Mouse (Mus musculus) limb, embryonic 15.5 days (tissue): ENCODE measurements around the gene Atp2b4. TPM values are rescaled to one million over a fixed set of nuclear protein-coding genes. Genes with fewer than 3 reads are reported as not detected.

ENCODE experiments used
- ATAC-seq: fragments of 200-750 bp; cut with Nextera tagmentation; 2 replicates; pipeline ENCODE4 v1.8.0; 2017; ENCODE audit warnings: low read depth, moderate TSS enrichment; ENCODE audit not compliant: insufficient number of reproducible peaks, low FRiP score, low TSS enrichment
- H3K27ac ChIP-seq: fragments of 300-500 bp; sonication (generic); 2 replicates; pipeline ENCODE4 v1.5.1; 2015; ENCODE audit warnings: moderate library complexity, mild to moderate bottlenecking, inconsistent platforms
- H3K27me3 ChIP-seq: fragments of 300-500 bp; sonication (generic); 2 replicates; pipeline ENCODE4 v1.6.1; 2015; ENCODE audit warnings: inconsistent platforms
- H3K36me3 ChIP-seq: fragments of 300-500 bp; sonication (generic); 2 replicates; pipeline ENCODE4 v1.6.1; 2015; ENCODE audit warnings: inconsistent platforms
- H3K4me1 ChIP-seq: fragments of 300-500 bp; sonication (generic); 2 replicates; pipeline ENCODE4 v1.6.1; 2015; ENCODE audit warnings: inconsistent platforms
- H3K4me2 ChIP-seq: fragments of 300-500 bp; sonication (generic); 2 replicates; pipeline ENCODE4 v1.6.1; 2015; ENCODE audit warnings: mild to moderate bottlenecking, inconsistent platforms
- H3K4me3 ChIP-seq: fragments of 300-500 bp; sonication (generic); 2 replicates; pipeline ENCODE4 v1.5.1; 2015; ENCODE audit warnings: mild to moderate bottlenecking, inconsistent platforms
- H3K9ac ChIP-seq: fragments of 300-500 bp; sonication (generic); 2 replicates; pipeline ENCODE4 v1.6.1; 2015; ENCODE audit warnings: inconsistent platforms
- H3K9me3 ChIP-seq: fragments of 300-500 bp; sonication (generic); 2 replicates; pipeline ENCODE4 v1.6.1; 2016; ENCODE audit warnings: inconsistent platforms
- WGBS: fragments of 180-500 bp; shearing (Covaris S2); methylation state at CpG from one replicate; pipeline ENCODE4 v1.1.7; 2015; 5-methylcytosine and 5-hydroxymethylcytosine counted together
- polyA plus RNA-seq: library from polyadenylated mRNA; unstranded; fragments of >200 nt; fragmentation: Nextera tagmentation; extraction: Ambion mirVana; gene quantifications from 2 replicates; pipeline ENCODE4 v1.2.1, GENCODE M21; 2015

Gene Atp2b4
- polyA plus RNA-seq, 1 experiment from 2014 or later = 22.4 TPM

DNA sequence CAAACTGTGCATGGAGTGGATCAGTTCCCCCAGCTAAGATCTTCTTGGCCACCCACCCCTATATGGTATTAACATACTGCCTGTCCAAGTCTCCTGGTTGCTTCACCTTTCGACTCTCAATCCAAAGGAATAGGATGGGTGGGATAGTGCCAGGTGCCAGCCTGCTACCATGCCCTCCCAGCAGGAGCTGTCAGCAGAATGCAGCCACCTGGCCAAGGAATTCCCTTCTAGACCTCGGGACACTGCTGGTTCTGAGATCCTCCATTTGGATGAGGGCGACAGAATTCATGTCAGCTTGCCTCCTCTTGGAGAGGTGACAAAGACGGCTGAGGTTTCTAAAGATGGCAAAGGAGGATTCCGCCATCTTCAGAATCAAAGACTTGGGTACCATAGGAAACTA is 32.8 kb downstream of the Atp2b4 start:
- no peaks in the 10 kb centered on the region for H3K27me3 ChIP-seq
- peaks cover 29% of the 10 kb centered on the region for H3K4me1 ChIP-seq
- H3K9ac ChIP-seq = no peak overlapping the region
- 83% methylated on average over 5 of the region's 5 CpGs for WGBS
- no peak overlapping the region for H3K4me3 ChIP-seq
- H3K9me3 ChIP-seq = no peaks in the 10 kb centered on the region
- no peak for ATAC-seq
- H3K36me3 ChIP-seq = 0 out of 2 replicates have a peak, but pooled peaks cover 5% of the 10 kb centered on the region
- H3K4me2 ChIP-seq = no peak overlapping the region
- peak overlapping the region; percentile 76; the same call in 1 of the 2 replicates for H3K27ac ChIP-seq

DNA sequence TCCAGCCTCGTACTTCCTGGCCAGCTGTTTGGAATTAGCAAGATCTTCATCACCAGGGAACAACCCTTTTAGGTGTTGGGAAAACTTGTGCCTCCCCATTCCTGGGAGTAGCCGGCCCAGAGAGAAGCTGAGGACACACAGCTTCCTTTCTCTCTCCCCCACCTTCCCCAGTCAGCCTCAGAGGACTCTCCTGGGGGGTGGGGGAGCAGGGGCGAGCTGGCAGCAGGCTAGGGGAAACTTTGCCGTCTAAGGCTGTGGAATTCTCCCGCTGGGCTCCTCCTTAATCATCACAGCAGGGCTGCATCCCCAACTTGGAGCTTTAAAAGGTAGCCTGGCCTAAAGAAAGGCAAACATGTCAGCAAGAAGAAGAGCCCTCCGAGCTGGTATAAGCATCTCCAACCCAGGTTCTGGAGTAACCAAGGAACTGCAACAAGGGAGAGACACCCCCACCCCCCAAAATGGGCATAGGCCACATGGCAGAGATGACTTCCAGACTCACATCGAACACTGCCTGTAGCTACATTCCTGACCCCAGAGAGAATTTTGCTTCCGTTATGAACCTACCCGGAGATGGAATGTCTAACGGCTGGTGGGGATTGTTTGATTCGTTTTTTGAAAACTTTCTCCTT is 33.8 kb downstream of the Atp2b4 start:
- ATAC-seq = no peak
- H3K4me1 ChIP-seq = peaks cover 37% of the 10 kb centered on the region
- H3K27ac ChIP-seq = peak overlapping the region; percentile 76
- H3K9ac ChIP-seq = no peak overlapping the region
- no peak overlapping the region for H3K4me2 ChIP-seq
- H3K27me3 ChIP-seq = no peaks in the 10 kb centered on the region
- 15% methylated on average over 11 of the region's 11 CpGs for WGBS
- no peaks in the 10 kb centered on the region for H3K9me3 ChIP-seq
- H3K36me3 ChIP-seq = 0 out of 2 replicates have a peak, but pooled peaks cover 5% of the 10 kb centered on the region
- H3K4me3 ChIP-seq = no peak overlapping the region

DNA sequence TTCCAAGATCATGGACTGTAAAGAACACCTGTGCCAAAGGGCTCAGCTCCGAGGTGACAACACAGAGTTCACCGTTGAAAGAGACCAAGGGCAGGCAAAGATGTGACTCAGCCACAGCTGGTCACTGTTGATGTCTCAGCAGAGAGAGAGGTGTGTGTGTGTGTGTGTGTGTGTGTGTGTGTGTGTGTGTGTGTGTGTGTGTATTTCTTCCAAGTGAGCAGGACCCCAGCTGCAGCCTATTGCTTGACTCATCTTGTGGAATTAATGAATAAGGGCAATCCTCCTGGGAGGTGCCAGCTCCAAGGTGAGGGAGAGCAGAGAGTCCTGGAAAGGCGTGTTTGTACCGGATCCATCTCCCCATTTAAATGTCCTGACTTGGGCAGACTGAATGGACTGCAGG is 35.5 kb downstream of the Atp2b4 start:
- peaks cover 45% of the 10 kb centered on the region for H3K4me1 ChIP-seq
- no peak for ATAC-seq
- 56% methylated on average over 4 of the region's 4 CpGs for WGBS
- H3K36me3 ChIP-seq = 0 out of 2 replicates have a peak, but pooled peaks cover 5% of the 10 kb centered on the region
- no peak overlapping the region for H3K9ac ChIP-seq
- H3K4me2 ChIP-seq = no peak overlapping the region
- no peak overlapping the region for H3K4me3 ChIP-seq
- no peaks in the 10 kb centered on the region for H3K9me3 ChIP-seq
- no peaks in the 10 kb centered on the region for H3K27me3 ChIP-seq
- no peak overlapping the region for H3K27ac ChIP-seq

DNA sequence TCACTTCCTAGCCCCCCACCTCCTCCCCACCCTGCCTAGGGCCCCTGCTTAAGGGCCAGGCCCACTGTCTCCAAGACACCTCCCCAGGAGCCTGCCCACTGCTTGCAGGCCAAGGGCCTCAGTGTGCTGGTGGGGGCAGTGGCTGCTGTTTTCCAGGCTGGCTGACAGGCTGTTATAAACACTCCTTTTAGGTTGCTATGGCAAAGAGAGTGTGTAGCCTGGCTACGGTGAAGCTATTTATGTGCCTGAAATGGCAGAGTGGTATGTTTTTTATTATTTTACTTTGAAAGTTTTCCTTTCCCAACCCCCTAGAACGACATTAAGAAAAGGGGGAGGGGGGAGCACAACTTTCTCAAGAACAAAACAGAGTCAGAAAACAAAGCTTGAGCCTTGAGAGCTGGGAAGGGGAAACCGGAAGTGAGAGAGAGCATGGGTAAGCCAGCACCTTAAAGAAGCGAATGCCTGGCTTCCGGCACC is 37.9 kb downstream of the Atp2b4 start:
- 37% methylated on average over 5 of the region's 5 CpGs for WGBS
- H3K4me3 ChIP-seq = no peak overlapping the region
- no peaks in the 10 kb centered on the region for H3K27me3 ChIP-seq
- H3K4me2 ChIP-seq = no peak overlapping the region
- H3K4me1 ChIP-seq = peaks cover 45% of the 10 kb centered on the region
- no peak for ATAC-seq
- H3K27ac ChIP-seq = peak overlapping the region; percentile 61
- no peak overlapping the region for H3K9ac ChIP-seq
- no peaks in the 10 kb centered on the region for H3K36me3 ChIP-seq
- H3K9me3 ChIP-seq = no peaks in the 10 kb centered on the region

DNA sequence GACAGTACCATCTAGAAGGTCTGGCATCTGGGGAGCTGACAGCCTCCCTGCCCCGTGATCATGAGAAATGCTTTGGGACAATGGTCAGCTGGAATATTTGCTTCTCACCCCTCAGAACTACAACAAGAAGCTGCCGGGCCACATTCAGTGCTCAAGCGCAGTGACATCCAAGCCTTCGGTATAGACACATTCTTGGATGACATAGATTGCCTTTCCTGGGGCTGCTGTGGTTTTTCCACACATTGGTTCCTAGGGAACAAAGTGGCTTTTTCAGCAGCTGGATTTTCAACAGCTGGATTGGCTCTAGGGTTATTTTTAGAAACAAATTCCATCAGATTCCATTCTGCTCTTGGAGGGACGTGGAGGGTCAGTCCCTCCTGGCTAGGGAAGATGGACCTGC is 39.6 kb downstream of the Atp2b4 start:
- Histone ChIP-seq H3K27me3 (no peaks in the 10 kb centered on the region), H3K4me1 (peaks cover 28% of the 10 kb centered on the region), H3K27ac (peak overlapping the region; percentile 17; the same call in 1 of the 2 replicates), H3K4me3 (no peak overlapping the region), H3K36me3 (no peaks in the 10 kb centered on the region), H3K9ac (no peak overlapping the region), H3K4me2 (no peak overlapping the region), H3K9me3 (no peaks in the 10 kb centered on the region)
- ATAC-seq = no peak
- WGBS = 52% methylated on average over 5 of the region's 5 CpGs

DNA sequence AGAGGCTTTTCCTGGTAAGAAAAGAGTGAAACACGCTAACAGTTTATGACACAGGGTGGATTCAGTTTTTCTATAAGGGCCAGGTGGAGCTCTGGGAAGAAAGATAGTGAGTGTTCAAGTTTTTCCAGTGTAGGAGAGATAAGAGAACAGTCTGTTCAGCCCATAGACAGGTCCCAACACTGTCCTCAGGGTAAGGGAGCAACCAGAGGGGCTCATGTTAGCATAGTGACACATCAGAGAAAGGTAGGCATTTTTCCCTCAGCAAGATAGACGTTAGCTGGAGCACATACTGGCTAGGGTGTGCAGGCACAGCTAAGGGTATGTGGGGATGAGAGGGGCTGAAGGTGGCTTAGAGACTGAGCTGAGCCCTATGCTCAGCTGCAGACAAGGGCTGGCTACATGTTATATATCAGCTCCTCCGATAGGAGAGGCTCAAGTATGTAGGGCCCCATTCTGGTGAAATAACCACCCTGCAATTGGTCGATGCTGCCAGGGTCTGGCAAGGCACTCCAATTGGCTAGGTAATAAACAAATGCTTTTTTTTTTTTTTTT is 46.4 kb downstream of the Atp2b4 start:
- Histone ChIP-seq H3K27me3 (no peaks in the 10 kb centered on the region), H3K36me3 (no peaks in the 10 kb centered on the region), H3K4me3 (no peak overlapping the region), H3K4me2 (no peak overlapping the region), H3K9ac (no peak overlapping the region), H3K9me3 (no peaks in the 10 kb centered on the region), H3K27ac (no peak overlapping the region), H3K4me1 (no peaks in the 10 kb centered on the region)
- no peak for ATAC-seq
- 66% methylated on average over 4 of the region's 4 CpGs for WGBS

DNA sequence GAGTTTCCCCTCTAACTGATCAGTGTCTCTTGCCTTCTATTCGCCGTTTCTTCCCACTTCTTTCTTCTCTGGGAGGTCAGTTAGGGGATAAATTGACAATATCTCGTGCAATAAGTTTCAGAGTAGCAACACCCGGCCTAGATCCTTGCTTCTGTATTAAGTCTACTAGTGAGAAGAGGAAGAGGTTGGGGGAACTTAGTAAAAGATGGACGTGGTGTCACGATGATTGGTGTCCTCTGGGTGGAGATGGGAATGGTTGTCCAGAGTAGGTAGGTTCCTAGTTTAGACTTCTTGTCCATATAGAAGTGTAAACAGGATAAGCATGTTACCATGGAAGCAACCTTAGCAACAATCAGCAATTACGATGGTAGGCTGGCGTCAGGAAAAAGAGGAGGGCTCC is 47.5 kb downstream of the Atp2b4 start:
- no peak for ATAC-seq
- Histone ChIP-seq H3K9me3 (no peaks in the 10 kb centered on the region), H3K4me3 (no peak overlapping the region), H3K9ac (no peak overlapping the region), H3K4me2 (no peak overlapping the region), H3K4me1 (0 out of 2 replicates have a peak, but pooled peaks cover 3% of the 10 kb centered on the region), H3K27ac (no peak overlapping the region), H3K27me3 (no peaks in the 10 kb centered on the region), H3K36me3 (no peaks in the 10 kb centered on the region)
- 89% methylated on average over 8 of the region's 8 CpGs for WGBS

DNA sequence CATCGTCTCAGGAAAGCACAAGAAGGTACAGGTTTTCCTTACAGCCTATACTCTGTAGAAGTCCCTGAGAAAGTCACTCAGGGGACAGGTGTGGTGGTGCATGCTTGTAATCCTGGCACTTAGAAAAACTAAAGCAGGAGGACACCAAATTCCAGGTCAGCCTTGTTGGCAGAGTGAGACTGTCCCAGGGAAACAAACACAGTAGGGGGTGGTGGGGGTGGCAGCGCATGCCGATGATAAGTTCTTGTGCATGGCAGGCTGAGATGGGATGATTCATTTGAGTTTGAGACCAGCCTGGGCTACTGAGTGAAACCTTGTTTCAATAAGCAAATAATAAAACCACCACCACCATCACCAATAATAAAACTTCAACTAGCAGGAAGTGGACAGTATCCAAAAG is 49.2 kb downstream of the Atp2b4 start:
- no peak overlapping the region for H3K4me3 ChIP-seq
- H3K4me2 ChIP-seq = no peak overlapping the region
- no peaks in the 10 kb centered on the region for H3K9me3 ChIP-seq
- peaks cover 15% of the 10 kb centered on the region for H3K4me1 ChIP-seq
- ATAC-seq = no peak
- no peak overlapping the region for H3K9ac ChIP-seq
- 77% methylated on average over 3 of the region's 3 CpGs for WGBS
- H3K27me3 ChIP-seq = no peaks in the 10 kb centered on the region
- no peaks in the 10 kb centered on the region for H3K36me3 ChIP-seq
- H3K27ac ChIP-seq = no peak overlapping the region

DNA sequence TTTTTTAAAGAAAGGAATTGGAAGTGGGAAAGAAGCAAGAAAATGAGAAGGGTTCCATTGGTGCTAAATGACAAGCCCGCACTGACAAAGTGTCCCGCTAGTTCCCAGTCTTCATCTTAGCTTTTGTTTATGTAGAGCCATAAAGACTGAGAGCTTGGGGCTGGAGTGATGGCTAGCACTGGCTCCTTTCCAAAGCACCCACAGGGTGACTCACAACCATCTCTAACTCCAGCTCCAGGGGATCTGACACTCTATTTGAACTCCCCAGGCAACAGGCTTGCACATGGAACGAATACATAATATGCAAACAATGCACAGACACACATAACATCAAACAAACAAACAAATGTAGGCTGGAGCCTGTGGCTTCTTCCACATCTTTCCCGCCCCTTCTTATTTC is 50.9 kb downstream of the Atp2b4 start:
- WGBS = 79% methylated on average over 4 of the region's 4 CpGs
- no peaks in the 10 kb centered on the region for H3K36me3 ChIP-seq
- H3K27me3 ChIP-seq = no peaks in the 10 kb centered on the region
- no peaks in the 10 kb centered on the region for H3K9me3 ChIP-seq
- H3K4me1 ChIP-seq = peaks cover 27% of the 10 kb centered on the region
- no peak overlapping the region for H3K4me2 ChIP-seq
- H3K27ac ChIP-seq = no peak overlapping the region
- no peak overlapping the region for H3K4me3 ChIP-seq
- H3K9ac ChIP-seq = no peak overlapping the region
- ATAC-seq = no peak

DNA sequence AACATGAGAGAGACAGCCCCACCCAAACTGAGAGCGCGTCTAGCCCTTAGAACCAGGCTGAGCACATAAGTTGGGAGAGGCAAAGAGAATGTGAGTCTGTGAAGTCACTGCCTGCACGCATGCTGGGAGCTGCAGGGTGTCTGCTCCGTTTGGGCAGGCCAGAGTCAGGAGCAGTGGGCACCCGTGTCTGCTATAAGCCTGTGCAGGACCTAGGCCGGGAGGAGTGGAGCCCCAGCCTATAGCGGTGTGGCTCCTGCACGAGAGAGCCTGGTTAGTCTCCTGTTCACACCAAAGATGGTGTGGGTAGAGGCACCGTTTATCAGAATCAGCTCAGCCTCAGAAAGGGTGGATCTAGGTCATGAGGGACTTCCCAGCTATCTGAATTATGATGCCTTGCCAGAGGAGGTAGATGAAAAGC is 55.8 kb downstream of the Atp2b4 start:
- no peak overlapping the region; the same call in 1 of the 2 replicates for H3K4me3 ChIP-seq
- H3K36me3 ChIP-seq = no peaks in the 10 kb centered on the region
- H3K4me1 ChIP-seq = peaks cover 69% of the 10 kb centered on the region
- ATAC-seq = peak; percentile 82
- 0 out of 2 replicates have a peak overlapping the region, but pooled peaks have one; percentile 4 for H3K9ac ChIP-seq
- peak overlapping the region; percentile 92 for H3K27ac ChIP-seq
- H3K27me3 ChIP-seq = no peaks in the 10 kb centered on the region
- peak overlapping the region; percentile 34 for H3K4me2 ChIP-seq
- no peaks in the 10 kb centered on the region for H3K9me3 ChIP-seq
- 19% methylated on average over 9 of the region's 9 CpGs for WGBS

DNA sequence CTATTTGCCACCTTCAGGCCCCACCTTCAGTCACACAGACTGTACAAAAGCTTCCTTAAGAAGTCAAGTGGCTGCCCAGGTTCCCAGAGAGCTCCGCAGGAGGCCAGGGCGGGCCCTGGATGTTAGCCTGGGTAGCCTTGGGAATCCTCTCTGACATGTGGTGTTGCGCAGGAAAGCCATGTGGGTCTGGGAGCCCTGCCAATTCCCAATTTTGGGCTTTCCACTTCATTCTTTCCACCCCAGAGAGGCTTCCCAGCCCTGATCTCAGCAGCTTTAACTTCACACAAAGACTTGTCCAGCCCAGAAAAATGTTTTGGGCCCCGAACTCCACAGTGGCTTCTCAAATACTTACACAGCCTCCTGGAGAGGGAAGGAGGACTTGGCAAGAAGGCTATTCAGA is 56.2 kb downstream of the Atp2b4 start:
- Histone ChIP-seq H3K27ac (peak overlapping the region; percentile 92), H3K9ac (no peak overlapping the region), H3K9me3 (no peaks in the 10 kb centered on the region), H3K36me3 (0 out of 2 replicates have a peak, but pooled peaks cover under 1% of the 10 kb centered on the region), H3K4me2 (peak overlapping the region; percentile 34), H3K4me3 (no peak overlapping the region; the same call in 1 of the 2 replicates), H3K4me1 (peaks cover 69% of the 10 kb centered on the region), H3K27me3 (no peaks in the 10 kb centered on the region)
- 13% methylated on average over 4 of the region's 4 CpGs for WGBS
- ATAC-seq = peak; percentile 76

DNA sequence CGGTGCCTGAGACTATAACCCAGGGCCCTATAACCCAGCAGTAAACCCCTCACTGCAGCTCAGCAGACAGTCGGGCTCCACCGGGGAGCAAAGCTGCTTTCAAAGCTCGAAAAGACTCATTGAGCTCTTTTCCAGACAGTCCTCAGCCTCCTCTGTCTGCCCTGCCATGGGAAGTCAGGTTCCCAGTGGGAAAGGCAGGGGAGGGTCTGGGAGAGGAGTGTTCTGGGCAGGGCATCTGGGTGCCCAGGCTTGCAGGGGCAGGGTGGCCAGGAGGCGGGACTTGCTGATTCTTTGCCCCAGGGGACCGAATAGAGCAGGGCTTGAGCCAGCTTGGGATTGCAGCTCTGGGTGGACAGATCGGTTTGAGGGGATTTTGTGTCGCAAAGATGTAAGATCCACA is 58.3 kb downstream of the Atp2b4 start:
- H3K36me3 ChIP-seq = peaks cover 15% of the 10 kb centered on the region
- H3K27me3 ChIP-seq = peaks cover 4% of the 10 kb centered on the region; the same call in 1 of the 2 replicates
- no peak overlapping the region for H3K4me2 ChIP-seq
- WGBS = 22% methylated on average over 8 of the region's 8 CpGs
- H3K27ac ChIP-seq = peak overlapping the region; percentile 82
- H3K9ac ChIP-seq = no peak overlapping the region
- no peak for ATAC-seq
- peaks cover 63% of the 10 kb centered on the region for H3K4me1 ChIP-seq
- no peaks in the 10 kb centered on the region for H3K9me3 ChIP-seq
- H3K4me3 ChIP-seq = no peak overlapping the region
